Mouse (Mus musculus) monocyte, adult 59 days (primary cell): ENCODE data around the gene Olfr1305. TPM values are rescaled to one million over a fixed set of nuclear protein-coding genes. Genes with fewer than 3 reads are reported as not detected.

Experiments used
- total RNA-seq, 2 experiments: library from RNA; stranded (reverse); gene quantifications; one replicate each; pipeline ENCODE4 v1.2.4; 2023

Olfr1305 gene
- not detected for total RNA-seq

GRCm38 (mm10) chr2:111877049-111877448 lies at the start of gene Olfr1305:
TSS of gene Olfr1305 (minus strand) at chr2:111877149.

GRCm38 (mm10) chr2:111916171-111916570 lies 39.2 kb upstream of the Olfr1305 start, which contains the start of gene Olfr1306:
TSS of gene Olfr1306 (minus strand) at chr2:111916271.

GRCm38 (mm10) chr2:111820240-111820639 lies 56.7 kb downstream of the Olfr1305 start, which contains the start of gene Olfr1303:
TSS of gene Olfr1303 (minus strand) at chr2:111820340.

Other genes with a start within 250 kb of the Olfr1305 start
- gene Olfr1298, start 227.9 kb downstream of the Olfr1305 start, total RNA-seq, result not detected
- gene Olfr1299, start 215.7 kb downstream of the Olfr1305 start, total RNA-seq, result not detected
- gene Olfr1301, start 126.1 kb downstream of the Olfr1305 start, total RNA-seq, result not detected
- not detected for gene Olfr1302, start 99.7 kb downstream of the Olfr1305 start, total RNA-seq
- not detected for gene Olfr1303, start 56.8 kb downstream of the Olfr1305 start, total RNA-seq
- gene Olfr1306, start 39.1 kb upstream of the Olfr1305 start, total RNA-seq, result not detected
- gene Olfr1307, start 72.3 kb upstream of the Olfr1305 start, total RNA-seq, result under 1 TPM; 0.06 to 0.08 TPM
- gene Olfr1308, start 87.8 kb upstream of the Olfr1305 start, total RNA-seq, result not detected
- gene Olfr1309, start 113.1 kb upstream of the Olfr1305 start, total RNA-seq, result not detected
- not detected for gene Olfr1310, start 135.6 kb upstream of the Olfr1305 start, total RNA-seq
- not detected for gene Olfr1311, start 147.3 kb upstream of the Olfr1305 start, total RNA-seq
- gene Olfr1312, start 173.1 kb upstream of the Olfr1305 start, total RNA-seq, result not detected
- not detected for gene Olfr1313, start 200.7 kb upstream of the Olfr1305 start, total RNA-seq
- gene Olfr1314, start 219.6 kb upstream of the Olfr1305 start, total RNA-seq, result not detected
- gene Olfr1315-ps1, start 238.3 kb upstream of the Olfr1305 start, total RNA-seq, result not detected